Mouse (Mus musculus): ENCODE results near the gene Prkra. TPM values are rescaled to one million over a fixed set of nuclear protein-coding genes. Genes with fewer than 3 reads are reported as not detected.

Prkra gene
- total and polyA plus RNA-seq, 2 experiments from 2014 or later: 93.6 to 113 TPM

- WGBS: 91% methylated on average over 3 of the region's 3 CpGs
Observed at GRCm38 (mm10) chr2:76686986-76687385, 39.2 kb upstream of the Prkra start.

GRCm38 (mm10) chr2:76682301-76682700, 34.5 kb upstream of the Prkra start:
- Histone ChIP-seq H3K27me3 (ENCODE audit: insufficient read depth, low read length) (no peaks in the 10 kb centered on the region), H3K9me3 (ENCODE audit: low read length) (no peaks in the 10 kb centered on the region), H3K4me2 (ENCODE audit: low read depth, low read length, poor library complexity, severe bottlenecking) (no peak overlapping the region), H3K9ac (replicated peaks; ENCODE audit: low read length, poor library complexity, severe bottlenecking) (no peak overlapping the region), H3K4me1 (ENCODE audit: insufficient read depth, low read length) (no peaks in the 10 kb centered on the region), H3K4me3 (ENCODE audit: low read depth, low read length) (no peak overlapping the region), H3K36me3 (ENCODE audit: insufficient read depth, low read length) (peaks cover 38% of the 10 kb centered on the region), H3K27ac (ENCODE audit: low read depth, low read length) (no peak overlapping the region)
- ATAC-seq (ENCODE audit: low FRiP score) (no peak), DNase-seq (ENCODE audit: low spot score) (no peak)
- 93% methylated on average over 8 of the region's 8 CpGs for WGBS
- no peak for TF ChIP-seq CTCF (IDR thresholded peaks at IDR 0.05)

More at GRCm38 (mm10) chr2:76686986-76687385, 39.2 kb upstream of the Prkra start:
- Histone ChIP-seq H3K9me3 (ENCODE audit: low read length) (no peaks in the 10 kb centered on the region), H3K4me3 (ENCODE audit: low read depth, low read length) (no peak overlapping the region), H3K36me3 (ENCODE audit: insufficient read depth, low read length) (peaks cover 58% of the 10 kb centered on the region), H3K9ac (replicated peaks; ENCODE audit: low read length, poor library complexity, severe bottlenecking) (no peak overlapping the region), H3K27me3 (ENCODE audit: insufficient read depth, low read length) (no peaks in the 10 kb centered on the region), H3K4me1 (ENCODE audit: insufficient read depth, low read length) (no peaks in the 10 kb centered on the region), H3K4me2 (ENCODE audit: low read depth, low read length, poor library complexity, severe bottlenecking) (no peak overlapping the region), H3K27ac (ENCODE audit: low read depth, low read length) (no peak overlapping the region)
- ATAC-seq (ENCODE audit: low FRiP score) (no peak), DNase-seq (ENCODE audit: low spot score) (no peak)
- TF ChIP-seq CTCF (IDR thresholded peaks at IDR 0.05): no peak

- peaks cover 10% of the 10 kb centered on the region for H3K4me1 ChIP-seq (ENCODE audit: insufficient read depth, low read length)
- H3K27me3 ChIP-seq (ENCODE audit: insufficient read depth, low read length): no peaks in the 10 kb centered on the region
- 61% methylated on average over 13 of the region's 13 CpGs for WGBS
- H3K27ac ChIP-seq (ENCODE audit: low read depth, low read length): no peak overlapping the region
- no peaks in the 10 kb centered on the region for H3K36me3 ChIP-seq (ENCODE audit: insufficient read depth, low read length)
- DNase-seq (ENCODE audit: low spot score) (no peak), ATAC-seq (ENCODE audit: low FRiP score) (no peak)
- H3K9ac ChIP-seq (replicated peaks; ENCODE audit: low read length, poor library complexity, severe bottlenecking): peak overlapping the region; percentile 85; the same call in 1 of the 2 replicates
- H3K4me2 ChIP-seq (ENCODE audit: low read depth, low read length, poor library complexity, severe bottlenecking): peak overlapping the region; percentile 71
- H3K9me3 ChIP-seq (ENCODE audit: low read length): no peaks in the 10 kb centered on the region
- peak overlapping the region; percentile 90 for H3K4me3 ChIP-seq (ENCODE audit: low read depth, low read length)
- TF ChIP-seq CTCF (IDR thresholded peaks at IDR 0.05): no peak
Observed at GRCm38 (mm10) chr2:76676401-76677226, 28.8 kb upstream of the Prkra start.

GRCm38 (mm10) chr2:76675949-76676348, 28.1 kb upstream of the Prkra start:
- DNase-seq (ENCODE audit: low spot score) (no peak), ATAC-seq (ENCODE audit: low FRiP score) (no peak)
- Histone ChIP-seq H3K4me2 (ENCODE audit: low read depth, low read length, poor library complexity, severe bottlenecking) (peak overlapping the region; percentile 71), H3K4me3 (ENCODE audit: low read depth, low read length) (peak overlapping the region; percentile 90), H3K9me3 (ENCODE audit: low read length) (no peaks in the 10 kb centered on the region), H3K27ac (ENCODE audit: low read depth, low read length) (no peak overlapping the region), H3K4me1 (ENCODE audit: insufficient read depth, low read length) (peaks cover 10% of the 10 kb centered on the region), H3K9ac (replicated peaks; ENCODE audit: low read length, poor library complexity, severe bottlenecking) (peak overlapping the region; percentile 85), H3K27me3 (ENCODE audit: insufficient read depth, low read length) (no peaks in the 10 kb centered on the region), H3K36me3 (ENCODE audit: insufficient read depth, low read length) (no peaks in the 10 kb centered on the region)
- no peak for TF ChIP-seq CTCF (IDR thresholded peaks at IDR 0.05)
- 10% methylated on average over 4 of the region's 4 CpGs for WGBS

- H3K36me3 ChIP-seq (ENCODE audit: insufficient read depth, low read length): no peaks in the 10 kb centered on the region
- WGBS: under 1% methylated on average over 28 of the region's 44 CpGs
- peak overlapping the region; percentile 83 for H3K27ac ChIP-seq (ENCODE audit: low read depth, low read length)
- TF ChIP-seq CTCF (IDR thresholded peaks at IDR 0.05): no peak
- H3K4me2 ChIP-seq (ENCODE audit: low read depth, low read length, poor library complexity, severe bottlenecking): peak overlapping the region; percentile 71
- H3K4me3 ChIP-seq (ENCODE audit: low read depth, low read length): peak overlapping the region; percentile 90
- peaks cover 10% of the 10 kb centered on the region for H3K4me1 ChIP-seq (ENCODE audit: insufficient read depth, low read length)
- peak; percentile 16 for DNase-seq (ENCODE audit: low spot score)
- H3K9me3 ChIP-seq (ENCODE audit: low read length): no peaks in the 10 kb centered on the region
- H3K9ac ChIP-seq (replicated peaks; ENCODE audit: low read length, poor library complexity, severe bottlenecking): peak overlapping the region; percentile 85
- no peaks in the 10 kb centered on the region for H3K27me3 ChIP-seq (ENCODE audit: insufficient read depth, low read length)
- peak; percentile 42 for ATAC-seq (ENCODE audit: low FRiP score)
Observed at GRCm38 (mm10) chr2:76675451-76675850, 27.6 kb upstream of the Prkra start.

GRCm38 (mm10) chr2:76674725-76675427, 27.1 kb upstream of the Prkra start, which contains the start of gene Plekha3:
Gene Plekha3, plus strand, starts transcription at chr2:76675281.
- Histone ChIP-seq H3K36me3 (ENCODE audit: insufficient read depth, low read length) (no peaks in the 10 kb centered on the region), H3K4me3 (ENCODE audit: low read depth, low read length) (peak within 1 kb of the TSS; percentile 90), H3K4me2 (ENCODE audit: low read depth, low read length, poor library complexity, severe bottlenecking) (peak within 1 kb of the TSS; percentile 71), H3K27ac (ENCODE audit: low read depth, low read length) (peak within 1 kb of the TSS; percentile 83), H3K9ac (replicated peaks; ENCODE audit: low read length, poor library complexity, severe bottlenecking) (peak within 1 kb of the TSS; percentile 85), H3K4me1 (ENCODE audit: insufficient read depth, low read length) (peaks cover 10% of the 10 kb centered on the region), H3K9me3 (ENCODE audit: low read length) (no peaks in the 10 kb centered on the region), H3K27me3 (ENCODE audit: insufficient read depth, low read length) (no peaks in the 10 kb centered on the region)
- peak; percentile 79 for ATAC-seq (ENCODE audit: low FRiP score)
- peak; percentile 87 for DNase-seq (ENCODE audit: low spot score)
- TF ChIP-seq CTCF (IDR thresholded peaks at IDR 0.05): no peak
- WGBS: 4% methylated on average over 46 of the region's 52 CpGs

All from midbrain, postnatal 0 days (tissue).